Mouse (Mus musculus): ENCODE data around the gene Hist1h1t.

Gene Hist1h1t
- long read RNA-seq, experiment 1: 0 reads
- long read RNA-seq, experiment 2: 0 reads

DNA sequence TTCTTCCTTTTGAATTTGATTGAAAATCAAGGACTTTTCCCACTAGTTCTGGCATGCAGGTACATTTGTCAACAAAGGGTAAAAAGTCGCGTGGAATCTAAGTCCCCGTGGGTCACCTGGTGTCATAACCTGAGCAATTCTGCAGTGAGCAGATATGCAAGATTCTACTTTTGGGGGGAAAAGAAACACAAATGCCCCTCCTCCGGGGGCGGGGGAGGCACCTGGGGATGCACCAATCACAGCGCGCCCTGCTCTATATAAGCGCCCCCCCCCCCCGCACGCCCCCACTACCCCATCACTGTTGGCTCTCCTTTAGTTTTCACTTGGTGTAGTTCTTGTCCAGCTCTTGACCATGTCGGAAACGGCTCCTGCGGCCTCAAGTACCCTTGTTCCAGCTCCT lies at the start of gene Hist1h1t:
Hist1h1t (plus strand) TSS at position 301 of the 400 bp plus-strand sequence.
- intact Hi-C loops (cut with DNase I): no loop called here

DNA sequence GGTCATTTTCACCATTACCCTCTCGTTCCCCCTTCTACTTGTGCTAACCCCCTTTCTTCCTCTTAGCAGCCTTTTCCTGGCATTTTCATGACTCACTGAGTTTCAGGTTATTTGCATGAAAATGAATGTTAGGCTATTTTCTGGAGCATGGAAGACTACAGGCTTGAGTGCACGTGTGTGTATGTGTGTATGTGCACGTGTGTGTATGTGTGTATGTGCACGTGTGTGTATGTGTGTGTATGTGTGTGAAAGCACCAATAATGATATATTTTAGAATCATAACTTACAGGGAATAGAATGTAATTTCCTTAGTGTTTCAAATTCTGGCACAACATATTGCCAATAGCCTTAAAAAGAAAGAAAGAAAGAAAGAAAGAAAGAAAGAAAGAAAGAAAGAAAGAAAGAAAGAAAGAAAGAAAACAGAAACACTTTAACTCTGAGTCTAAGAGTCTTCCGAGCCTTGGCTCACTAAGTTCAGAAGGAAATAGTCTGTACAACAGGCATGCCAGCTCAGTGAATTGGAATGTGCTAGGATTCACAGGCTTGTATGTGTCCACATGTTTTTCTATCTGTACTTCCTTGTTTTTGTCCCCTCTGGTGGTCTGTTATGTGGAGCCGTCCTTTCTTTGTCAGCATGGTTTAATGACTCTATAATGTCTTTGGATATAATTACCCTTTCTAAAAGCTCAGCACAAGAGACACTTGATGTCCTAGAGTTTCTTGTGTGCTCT lies 35.8 kb upstream of the Hist1h1t start:
- intact Hi-C loops (cut with DNase I): no loop called here

DNA sequence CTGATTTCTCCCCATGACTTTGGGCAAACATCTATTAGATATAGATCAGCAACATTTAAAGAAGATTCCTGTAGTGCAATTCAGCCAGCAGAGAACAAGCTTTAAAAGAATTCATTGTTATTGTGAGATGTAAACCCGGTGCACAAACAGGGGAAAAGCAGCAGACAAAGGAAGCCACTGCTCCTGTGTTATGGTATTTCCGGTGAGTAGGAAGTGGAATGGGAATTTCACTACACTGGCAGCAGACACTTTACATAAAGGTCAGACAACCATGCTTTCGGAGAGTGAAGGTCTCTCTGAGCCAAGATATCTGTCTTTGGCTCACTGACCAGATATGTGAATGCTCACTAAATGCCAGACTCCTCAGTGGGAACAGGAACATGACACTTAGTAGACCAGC lies 33.1 kb upstream of the Hist1h1t start:
- intact Hi-C loops (cut with DNase I): no loop called here

DNA sequence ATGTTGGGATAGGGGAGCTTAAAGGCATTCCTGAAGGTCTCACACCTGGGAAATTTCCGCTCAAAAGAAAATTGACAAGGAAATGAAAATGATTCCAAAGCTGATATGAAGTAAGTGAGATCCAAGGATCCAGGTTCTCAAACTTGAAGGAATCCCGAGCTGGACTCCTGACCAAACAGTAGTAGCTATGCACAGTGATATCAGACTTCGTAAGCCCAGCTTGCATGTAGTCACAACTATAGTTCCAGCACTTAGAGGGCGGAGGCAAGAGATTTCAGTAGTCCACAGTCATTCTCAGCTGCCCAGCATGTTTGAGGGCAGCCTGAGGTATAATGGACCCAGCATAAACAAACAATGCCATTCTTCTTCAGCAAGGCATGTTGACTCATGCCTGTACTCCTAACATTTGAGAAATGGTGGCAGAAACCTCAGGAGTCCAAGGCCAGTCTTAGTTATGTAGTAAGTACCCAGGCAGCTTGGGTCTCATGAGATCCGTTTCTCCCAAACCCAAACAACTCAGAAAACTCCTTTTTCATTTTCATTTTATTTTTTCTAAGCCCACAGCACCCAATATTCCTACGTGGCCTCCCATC lies 13.5 kb upstream of the Hist1h1t start:
- intact Hi-C loops (cut with DNase I): loop anchor here (2.0 to 10.0 kb wide), 2 partner anchors 53 to 59 kb away; partner anchors contain the start of genes Hist1h1c and Hist1h1e

DNA sequence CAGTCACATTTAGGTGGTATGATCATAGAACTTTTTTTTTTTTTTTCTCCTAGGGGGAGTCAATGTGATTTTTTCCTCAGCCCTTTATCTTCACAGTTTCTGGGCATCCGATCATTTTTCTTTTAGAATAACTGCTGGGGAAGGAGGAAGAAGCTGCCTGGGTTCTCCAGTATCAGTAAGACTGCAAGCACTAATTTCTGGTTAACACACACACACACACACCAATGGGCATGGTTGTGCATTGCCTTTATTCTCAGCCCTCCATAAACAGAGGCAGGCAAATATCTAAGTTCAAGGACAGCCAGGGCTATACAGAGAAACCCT lies 13.0 kb upstream of the Hist1h1t start:
- intact Hi-C loops (cut with DNase I): loop anchor here (2.0 to 10.0 kb wide), 2 partner anchors 52 to 60 kb away; partner anchors contain the start of genes Hist1h1c and Hist1h1e

DNA sequence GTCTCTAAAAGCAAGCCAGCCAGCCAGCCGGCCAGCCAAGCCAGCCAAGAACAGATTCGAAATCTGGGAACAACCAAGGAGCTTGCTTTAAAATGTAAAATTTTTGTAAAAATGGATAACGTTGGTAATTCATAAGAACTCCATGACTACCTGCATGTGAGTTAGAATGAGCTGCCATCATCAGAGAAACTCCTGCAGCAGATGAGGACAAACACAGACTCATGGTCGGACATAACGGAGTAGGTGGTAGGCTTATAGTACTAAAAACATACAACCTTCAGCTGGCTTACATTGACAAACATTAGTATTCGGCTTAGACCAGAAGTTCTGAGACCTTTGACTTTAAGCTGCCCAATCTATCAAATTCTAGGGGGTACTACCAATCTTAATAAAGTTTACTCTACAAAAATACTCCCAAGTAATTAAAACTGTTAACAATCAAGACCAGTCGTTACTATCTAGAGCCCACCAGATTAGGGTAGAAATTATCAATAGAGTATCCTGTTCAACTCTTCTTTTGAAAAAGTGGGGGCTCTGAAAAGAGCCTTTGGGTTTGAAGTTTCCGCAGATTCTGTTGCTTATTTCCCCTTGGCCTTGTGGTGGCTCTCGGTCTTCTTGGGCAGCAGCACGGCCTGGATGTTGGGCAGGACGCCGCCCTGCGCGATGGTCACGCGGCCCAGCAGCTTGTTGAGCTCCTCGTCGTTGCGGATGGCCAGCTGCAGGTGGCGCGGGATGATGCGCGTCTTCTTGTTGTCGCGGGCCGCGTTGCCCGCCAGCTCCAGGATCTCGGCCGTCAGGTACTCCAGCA lies 12.5 kb upstream of the Hist1h1t start:
- intact Hi-C loops (cut with DNase I): loop anchor here (2.0 to 10.0 kb wide), 2 partner anchors 52 to 60 kb away; partner anchors contain the start of genes Hist1h1c and Hist1h1e

DNA sequence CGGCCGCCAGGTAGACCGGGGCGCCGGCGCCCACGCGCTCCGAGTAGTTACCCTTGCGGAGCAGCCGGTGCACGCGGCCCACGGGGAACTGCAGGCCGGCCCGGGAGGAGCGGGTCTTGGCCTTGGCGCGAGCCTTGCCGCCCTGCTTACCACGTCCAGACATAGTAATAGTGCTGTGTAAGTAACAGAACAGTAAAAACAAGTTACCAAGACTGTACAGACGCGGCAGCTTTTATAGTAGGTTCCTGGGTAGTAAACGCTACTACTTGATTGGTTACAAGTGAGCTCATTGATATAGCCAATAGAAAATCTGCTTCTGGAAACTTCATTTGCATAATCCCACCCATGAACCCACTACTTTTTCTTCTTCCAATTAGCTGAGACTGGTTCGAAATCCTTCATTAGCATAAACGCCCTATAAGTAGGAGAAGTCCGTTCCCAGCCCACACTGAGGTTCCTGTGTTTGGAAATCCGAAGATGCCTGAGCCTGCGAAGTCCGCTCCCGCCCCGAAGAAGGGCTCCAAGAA lies 11.8 kb upstream of the Hist1h1t start, which contains the start of the genes Hist1h2ac and Hist1h2bc:
Hist1h2ac (minus strand) TSS at position 194 of the 527 bp plus-strand sequence.
Hist1h2bc (plus strand) TSS at position 445 of the 527 bp plus-strand sequence.
- intact Hi-C loops (cut with DNase I): loop anchor here (2.0 to 10.0 kb wide), 2 partner anchors 51 to 61 kb away; partner anchors contain the start of genes Hist1h1c and Hist1h1e

DNA sequence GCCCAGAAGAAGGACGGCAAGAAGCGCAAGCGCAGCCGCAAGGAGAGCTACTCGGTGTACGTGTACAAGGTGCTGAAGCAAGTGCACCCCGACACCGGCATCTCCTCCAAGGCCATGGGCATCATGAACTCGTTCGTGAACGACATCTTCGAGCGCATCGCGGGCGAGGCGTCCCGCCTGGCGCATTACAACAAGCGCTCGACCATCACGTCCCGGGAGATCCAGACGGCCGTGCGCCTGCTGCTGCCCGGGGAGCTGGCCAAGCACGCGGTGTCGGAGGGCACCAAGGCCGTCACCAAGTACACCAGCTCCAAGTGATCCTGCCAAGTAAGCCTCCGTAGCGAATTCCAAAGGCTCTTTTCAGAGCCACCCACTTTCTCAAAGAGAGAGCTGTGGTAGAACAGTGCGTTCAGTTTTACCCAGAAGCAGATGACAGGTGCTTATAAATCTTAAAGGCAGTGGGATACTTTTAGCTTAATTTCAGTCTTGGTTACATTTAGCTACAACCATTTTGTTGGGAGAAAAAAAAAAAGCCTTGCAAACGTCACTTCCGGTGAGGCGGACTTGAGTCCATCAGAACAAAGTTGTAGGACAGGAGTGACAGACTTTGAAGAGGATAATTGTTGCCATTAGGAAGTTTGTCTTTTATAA lies 11.2 kb upstream of the Hist1h1t start:
- intact Hi-C loops (cut with DNase I): loop anchor here (10.0 kb wide), 1 partner anchor 50 kb away; the partner anchor contains the start of gene Hist1h1c

DNA sequence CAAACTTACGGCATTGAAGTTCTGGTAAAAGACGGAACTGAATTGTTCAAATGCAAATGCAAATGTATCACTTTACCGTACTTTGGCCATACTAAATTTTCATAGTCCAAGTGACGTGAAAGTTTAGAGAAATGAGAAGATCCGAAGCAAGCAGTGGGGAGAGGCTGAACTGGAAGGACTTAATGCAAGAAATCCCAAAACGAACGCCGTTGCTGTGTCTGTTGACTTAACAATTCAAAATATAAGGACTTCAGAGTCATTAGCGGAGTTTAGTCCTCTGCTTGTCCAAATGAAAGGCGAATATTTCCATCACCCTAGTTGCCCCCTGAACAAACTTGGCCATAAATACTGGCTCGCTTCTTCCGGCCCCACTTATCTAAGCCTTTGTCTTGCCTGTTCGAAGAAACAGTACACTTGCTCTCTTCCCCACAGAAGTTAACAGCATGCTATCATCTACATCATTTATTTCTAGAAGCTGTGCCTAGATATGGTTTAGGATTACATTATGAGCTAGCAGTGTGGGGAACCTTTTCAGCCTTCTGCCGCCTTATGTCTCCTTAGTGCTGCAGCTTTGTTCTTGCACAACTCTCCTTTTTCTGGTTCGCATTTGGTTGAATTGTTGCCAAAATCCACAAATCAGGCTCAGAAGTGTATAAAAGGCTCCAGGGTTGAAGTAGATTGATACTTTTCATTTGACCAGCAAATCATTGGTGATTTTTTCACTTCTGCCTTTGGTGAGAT lies 10.3 kb upstream of the Hist1h1t start:
- intact Hi-C loops (cut with DNase I): loop anchor here (1.0 to 10.0 kb wide), 3 partner anchors 13 to 1643 kb away; partner anchors contain the start of genes Hist1h1c, Hist1h2ag, Hist1h2bj and Hist1h4c

DNA sequence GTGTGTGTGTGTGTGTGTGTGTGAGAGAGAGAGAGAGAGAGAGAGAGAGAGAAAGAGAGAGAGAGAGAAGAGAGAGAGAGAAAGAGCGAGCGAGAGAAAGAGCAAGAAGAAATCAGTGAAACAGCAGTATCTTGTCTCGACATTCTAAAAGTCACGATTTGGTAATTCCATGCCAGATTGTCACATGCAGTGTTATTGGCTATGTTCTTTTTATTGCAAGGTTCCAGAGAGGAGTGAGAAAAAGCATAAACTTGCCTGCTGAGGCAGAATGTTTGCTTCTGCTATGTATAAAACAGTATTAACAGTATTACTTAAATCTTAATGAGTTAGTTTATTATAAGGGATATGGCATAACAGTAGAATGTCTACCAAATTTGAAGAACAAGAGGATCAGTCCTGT lies 9.6 kb upstream of the Hist1h1t start:
- intact Hi-C loops (cut with DNase I): loop anchor here (1.0 to 10.0 kb wide), 3 partner anchors 12 to 1644 kb away; partner anchors contain the start of genes Hist1h1c, Hist1h2ag, Hist1h2bj and Hist1h4c

DNA sequence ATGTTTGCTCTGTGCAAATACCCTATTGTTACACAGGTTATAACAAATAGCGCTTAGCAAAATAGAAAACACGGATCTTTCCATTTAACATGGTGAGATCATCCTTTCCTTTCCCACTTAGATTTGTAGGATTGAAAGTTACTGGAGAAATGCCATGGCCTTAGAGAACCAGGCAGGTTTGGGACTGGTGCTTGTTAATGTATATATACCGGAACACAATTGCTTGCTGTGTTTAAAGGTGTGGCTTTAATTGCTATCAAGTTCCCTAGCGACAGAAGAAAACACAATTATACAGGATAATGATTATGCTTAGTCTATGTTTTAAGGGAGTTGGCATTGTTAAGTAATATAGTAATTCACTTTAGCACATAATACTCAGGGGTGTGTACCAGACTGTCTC lies 8.4 kb upstream of the Hist1h1t start:
- intact Hi-C loops (cut with DNase I): loop anchor here (5.0 to 10.0 kb wide), 2 partner anchors 48 to 1645 kb away; partner anchors contain the start of genes Hist1h1c, Hist1h2ag, Hist1h2bj and Hist1h4i

DNA sequence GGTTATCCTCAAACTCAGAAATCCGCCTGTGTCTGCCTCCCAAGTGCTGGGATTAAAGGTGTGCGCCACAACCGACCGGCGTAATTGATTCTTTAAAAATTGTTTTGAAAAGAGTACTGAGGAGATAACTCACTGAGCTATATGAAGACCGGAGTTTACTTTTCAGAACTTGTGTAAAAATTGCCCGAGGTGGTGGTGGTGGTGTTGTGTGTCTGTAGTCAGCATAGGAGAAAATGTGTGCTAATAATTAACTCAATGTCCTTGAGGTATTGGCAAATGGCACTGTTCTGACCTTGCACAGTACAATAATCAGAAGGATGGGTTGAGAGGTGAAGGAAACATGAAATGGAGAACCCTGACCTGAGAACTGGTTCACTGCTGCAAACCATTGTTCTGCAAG lies 7.7 kb upstream of the Hist1h1t start:
- intact Hi-C loops (cut with DNase I): loop anchor here (5.0 to 10.0 kb wide), 2 partner anchors 47 to 1646 kb away; partner anchors contain the start of genes Hist1h1c, Hist1h2ag, Hist1h2bj and Hist1h4i

DNA sequence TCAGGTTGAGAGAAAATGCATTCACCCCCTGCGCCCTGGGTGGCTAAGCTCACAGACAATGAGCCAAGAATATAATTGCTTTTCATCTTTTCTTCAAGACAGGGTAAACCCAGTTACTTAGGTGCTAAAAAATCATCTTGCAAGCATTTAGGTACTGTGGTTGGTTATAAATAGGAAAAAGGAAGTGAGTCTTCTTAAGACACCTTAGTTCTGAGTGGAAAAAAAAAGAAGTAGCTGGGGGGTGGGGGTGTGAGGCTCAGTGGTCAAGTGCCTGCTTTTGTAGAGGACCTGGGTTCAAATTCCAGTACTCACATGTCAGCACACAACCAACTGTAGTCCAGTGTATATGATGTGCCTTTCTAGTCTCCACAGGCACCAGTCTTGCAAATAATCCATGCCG lies 6.7 kb upstream of the Hist1h1t start:
- intact Hi-C loops (cut with DNase I): loop anchor here (5.0 to 10.0 kb wide), 2 partner anchors 46 to 1647 kb away; partner anchors contain the start of genes Hist1h1c, Hist1h2ag, Hist1h2bj and Hist1h4i

DNA sequence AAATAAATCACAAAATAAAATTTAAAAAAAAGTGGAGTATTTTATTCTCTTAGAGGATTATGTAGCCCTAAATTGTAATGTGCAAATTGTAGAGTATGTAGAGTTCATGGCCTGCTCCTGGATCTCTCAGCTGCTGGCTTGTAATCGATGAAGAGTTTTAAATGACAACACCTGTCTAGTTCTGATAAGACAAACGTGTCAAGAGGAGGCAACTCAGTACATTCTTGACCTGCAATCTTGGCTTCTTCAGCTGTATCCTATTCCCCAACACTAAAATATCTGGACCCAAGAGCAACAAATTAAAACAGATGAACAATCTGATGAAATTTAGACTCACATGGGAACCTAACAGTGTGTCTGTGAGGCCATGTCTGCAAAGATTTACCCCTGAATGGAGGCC lies 6.2 kb upstream of the Hist1h1t start:
- intact Hi-C loops (cut with DNase I): loop anchor here (5.0 to 10.0 kb wide), 2 partner anchors 45 to 1647 kb away; partner anchors contain the start of genes Hist1h1c, Hist1h2ag, Hist1h2bj and Hist1h4i

DNA sequence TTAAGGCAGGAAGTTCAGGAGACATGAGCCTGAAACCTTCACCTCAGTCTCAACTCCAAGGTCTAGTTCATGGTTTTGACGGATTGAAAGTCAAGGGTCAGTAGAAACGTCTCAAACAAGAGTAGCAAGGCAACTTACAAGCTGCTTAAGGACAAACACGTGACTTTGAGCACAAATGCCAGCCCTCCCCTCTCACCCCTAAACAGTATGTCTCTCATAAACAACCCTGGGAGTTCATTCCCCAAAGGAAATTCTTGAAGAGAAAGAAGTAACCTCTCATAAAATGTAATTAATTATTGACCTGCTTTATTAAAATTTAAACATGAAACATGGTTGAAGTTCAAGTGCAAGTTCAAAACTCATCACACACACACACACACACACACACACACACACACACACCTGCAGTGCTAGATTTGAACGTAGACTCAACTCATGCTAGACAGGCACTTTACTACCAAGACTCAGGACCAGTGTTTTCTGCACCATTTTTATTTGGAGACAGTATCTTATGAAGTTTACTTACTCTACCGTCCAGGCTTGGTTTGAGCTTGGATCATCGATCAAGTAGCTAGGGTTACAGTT lies 1.7 kb upstream of the Hist1h1t start:
- intact Hi-C loops (cut with DNase I): no loop called here

DNA sequence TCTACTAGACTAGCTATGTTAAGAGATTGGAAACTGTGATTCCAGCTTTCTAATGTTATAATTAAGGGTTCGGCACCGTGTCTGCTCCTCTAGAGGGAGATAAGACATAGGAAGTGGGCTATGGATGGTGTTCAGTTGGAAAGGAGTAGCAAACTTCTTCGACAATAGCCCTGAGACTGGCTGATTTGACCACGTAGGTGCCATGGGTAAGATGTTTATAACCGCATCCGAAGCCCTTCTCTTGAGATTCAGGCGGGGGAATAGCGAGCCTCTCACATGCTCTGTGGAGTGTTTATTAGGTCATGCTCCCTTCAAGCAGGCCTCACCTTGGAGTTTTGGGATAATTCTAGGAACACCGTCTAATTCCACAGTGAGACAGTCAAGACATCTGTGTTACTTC lies 658 bp upstream of the Hist1h1t start:
- intact Hi-C loops (cut with DNase I): no loop called here

DNA sequence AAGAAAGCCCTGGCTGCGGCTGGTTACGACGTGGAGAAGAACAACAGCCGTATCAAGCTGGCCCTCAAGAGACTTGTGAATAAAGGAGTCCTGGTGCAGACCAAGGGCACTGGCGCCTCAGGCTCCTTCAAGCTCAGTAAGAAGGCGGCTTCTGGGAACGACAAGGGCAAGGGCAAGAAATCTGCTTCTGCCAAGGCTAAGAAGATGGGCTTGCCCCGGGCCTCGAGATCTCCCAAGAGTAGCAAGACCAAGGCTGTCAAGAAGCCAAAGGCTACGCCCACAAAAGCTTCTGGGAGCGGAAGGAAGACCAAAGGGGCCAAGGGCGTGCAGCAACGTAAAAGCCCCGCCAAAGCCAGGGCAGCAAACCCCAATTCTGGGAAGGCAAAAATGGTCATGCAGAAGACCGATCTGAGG lies 454 bp downstream of the Hist1h1t start:
- intact Hi-C loops (cut with DNase I): no loop called here

DNA sequence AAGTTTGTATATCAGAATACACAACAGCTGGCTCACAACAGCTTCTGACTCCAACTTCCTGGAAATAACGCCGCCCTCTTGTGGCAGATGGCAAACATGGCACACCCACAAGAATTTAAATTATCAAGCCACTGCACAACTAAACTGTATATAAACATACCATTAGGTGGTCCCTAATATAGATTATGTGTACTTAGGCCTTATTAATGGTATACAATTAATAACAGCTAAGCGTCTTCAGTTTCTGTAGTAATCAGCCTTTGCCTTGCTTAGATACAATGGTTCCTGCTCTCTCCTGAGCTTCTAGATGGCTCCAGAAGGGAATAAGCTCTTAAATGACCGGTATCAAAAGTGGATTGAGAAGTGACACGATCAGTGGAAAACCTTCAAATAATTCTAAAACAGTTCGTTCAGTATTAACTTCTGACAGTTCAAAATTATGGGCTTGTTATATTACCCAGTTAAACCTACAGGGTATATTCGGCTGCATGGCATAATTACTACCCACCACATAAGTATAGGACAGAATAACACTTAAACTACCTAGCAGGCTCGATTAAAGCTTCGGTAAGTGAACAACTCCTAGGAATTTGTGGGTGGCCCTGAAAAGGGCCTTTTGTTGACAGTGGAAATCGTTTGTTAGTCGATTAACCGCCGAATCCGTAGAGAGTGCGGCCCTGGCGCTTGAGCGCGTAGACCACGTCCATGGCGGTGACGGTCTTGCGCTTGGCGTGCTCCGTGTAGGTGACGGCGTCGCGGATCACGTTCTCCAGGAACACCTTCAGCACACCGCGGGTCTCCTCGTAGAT lies 2.1 kb downstream of the Hist1h1t start:
- intact Hi-C loops (cut with DNase I): loop anchor here (1.0 kb wide), 1 partner anchor 12 kb away; no protein-coding TSS in a partner anchor

All from adrenal gland (tissue).